Mouse (Mus musculus): Measurements from ENCODE around the gene Tmem119. TPM values are rescaled to one million over a fixed set of nuclear protein-coding genes. Genes with fewer than 3 reads are reported as not detected.

The Tmem119 gene
- polyA plus RNA-seq, 1 experiment from 2014 or later, result 4.0 TPM

DNA sequence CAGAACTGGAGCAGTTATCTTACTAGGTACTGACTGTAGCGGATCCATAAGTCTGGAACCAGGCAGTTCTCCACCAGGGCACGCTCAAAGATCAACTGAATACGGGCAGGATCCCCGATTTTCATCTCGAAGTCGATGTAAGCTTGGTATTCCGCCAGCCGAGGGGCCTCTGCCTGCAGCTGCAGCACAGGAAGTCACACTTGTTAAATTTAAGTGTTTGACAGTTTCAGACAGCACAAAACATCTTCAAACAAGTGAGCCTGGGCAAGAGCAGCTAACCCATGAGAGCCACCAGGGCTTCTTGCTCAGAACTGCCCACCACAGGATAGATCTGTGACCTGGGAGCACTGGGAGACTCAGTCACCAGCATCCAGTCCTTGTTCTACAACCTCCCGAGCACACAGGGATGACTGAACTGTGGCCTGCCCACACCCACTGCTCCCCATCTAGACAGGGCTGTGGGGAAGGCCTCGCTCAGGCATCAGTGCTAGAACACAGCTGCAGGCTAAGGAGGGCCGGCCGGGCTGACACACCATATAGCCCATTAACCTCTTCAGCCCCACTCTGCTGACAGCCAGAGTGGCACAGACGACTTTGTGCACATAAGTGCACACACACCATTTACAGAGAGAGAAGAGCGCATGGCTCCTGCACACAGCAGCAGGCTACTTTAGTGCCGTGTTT is 44.8 kb downstream of the Tmem119 start:
- Histone ChIP-seq H3K9ac (no peak overlapping the region), H3K36me3 (replicated peaks) (peaks cover 100% of the 10 kb centered on the region)

DNA sequence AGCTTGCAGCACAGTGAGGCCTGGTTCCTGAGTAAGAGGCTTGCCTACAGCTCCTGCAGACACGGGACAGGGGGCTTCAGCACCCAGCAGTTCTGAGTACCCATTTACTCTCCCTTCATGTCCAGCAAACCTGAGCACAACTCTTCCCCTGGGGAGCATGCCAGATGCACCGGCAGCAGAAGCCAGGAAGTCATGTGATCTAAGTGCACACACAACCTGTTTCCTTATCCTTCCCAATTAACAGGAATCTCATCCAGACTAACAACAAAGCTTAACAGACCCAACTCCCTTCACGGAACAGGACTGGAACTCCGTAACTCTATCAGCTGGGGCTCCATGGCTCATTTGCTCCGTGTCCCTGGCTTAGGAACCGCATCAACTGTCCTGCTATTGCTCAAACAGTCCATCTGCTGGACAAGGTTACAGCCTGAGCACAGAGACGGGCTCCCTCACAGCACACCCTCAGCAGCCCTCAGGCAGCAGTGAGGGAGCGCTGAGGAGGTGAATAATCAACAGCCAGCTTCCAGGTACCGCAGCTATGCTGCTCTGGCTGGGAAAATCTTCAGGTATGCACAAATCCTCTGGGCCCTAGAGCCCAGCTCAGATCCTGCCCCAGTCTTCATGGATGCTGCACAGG is 48.7 kb downstream of the Tmem119 start:
- H3K9me3 ChIP-seq (replicated peaks), result no peaks in the 10 kb centered on the region
- no peaks in the 10 kb centered on the region for H3K4me1 ChIP-seq (replicated peaks)
- 81% methylated on average over 9 of the region's 9 CpGs for WGBS (ENCODE audit: insufficient replicate concordance)
- peaks cover 100% of the 10 kb centered on the region for H3K36me3 ChIP-seq (replicated peaks)
- no peaks in the 10 kb centered on the region for H3K27me3 ChIP-seq
- no peak overlapping the region for H3K27ac ChIP-seq (replicated peaks)
- no peak overlapping the region for H3K9ac ChIP-seq
- no peak overlapping the region for H3K4me2 ChIP-seq
- H3K4me3 ChIP-seq (replicated peaks), result no peak overlapping the region
- no peak for ATAC-seq (ENCODE audit: insufficient read depth)

More for the DNA sequence above, 44.8 kb downstream of the Tmem119 start:
- 82% methylated on average over 15 of the region's 15 CpGs for WGBS (ENCODE audit: insufficient replicate concordance)
- no peaks in the 10 kb centered on the region for H3K27me3 ChIP-seq
- H3K4me2 ChIP-seq, result no peak overlapping the region
- no peaks in the 10 kb centered on the region for H3K4me1 ChIP-seq (replicated peaks)
- H3K27ac ChIP-seq (replicated peaks), result no peak overlapping the region
- ATAC-seq (ENCODE audit: insufficient read depth), result no peak
- H3K9me3 ChIP-seq (replicated peaks), result no peaks in the 10 kb centered on the region
- H3K4me3 ChIP-seq (replicated peaks), result no peak overlapping the region

DNA sequence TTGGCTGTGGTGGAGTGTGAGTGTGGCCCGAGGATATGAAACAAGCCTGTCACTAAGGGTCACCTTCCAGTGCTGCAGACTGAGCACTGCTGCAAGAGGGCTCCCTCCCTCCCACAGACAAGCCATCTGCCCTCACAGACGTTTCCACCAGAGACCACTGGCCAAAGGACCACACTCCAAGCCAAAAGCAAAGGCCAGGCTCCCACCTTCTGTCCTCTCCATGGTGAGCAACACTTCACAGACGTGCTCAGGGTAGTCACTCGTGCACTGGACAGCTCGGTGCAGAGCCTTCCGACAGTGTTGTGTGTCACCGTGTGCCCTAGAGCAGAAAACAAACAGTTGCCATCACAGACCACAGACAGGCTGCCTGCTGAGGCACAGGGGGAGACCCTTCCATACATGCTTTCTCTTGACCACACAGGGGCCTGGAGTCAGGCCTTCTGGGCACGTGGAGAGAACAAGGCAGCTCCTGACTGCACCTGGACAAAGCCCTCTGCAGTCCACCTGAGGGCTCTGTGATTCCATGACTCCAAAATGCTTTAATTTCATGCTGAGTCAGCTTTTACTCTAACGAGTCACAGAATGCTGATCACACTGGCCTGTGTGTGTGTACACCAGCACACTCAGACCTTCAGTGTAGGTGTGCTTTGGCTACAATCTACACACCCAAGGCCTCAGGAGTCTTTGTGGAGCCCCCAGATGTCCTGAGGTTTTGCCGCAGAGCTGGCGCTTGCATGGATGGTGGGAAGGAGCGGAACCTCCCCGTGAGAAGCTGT is 51.6 kb downstream of the Tmem119 start:
- Histone ChIP-seq H3K4me3 (replicated peaks) (no peak overlapping the region), H3K27me3 (no peaks in the 10 kb centered on the region), H3K9me3 (replicated peaks) (no peaks in the 10 kb centered on the region), H3K36me3 (replicated peaks) (peaks cover 100% of the 10 kb centered on the region), H3K4me2 (no peak overlapping the region), H3K4me1 (replicated peaks) (no peaks in the 10 kb centered on the region), H3K27ac (replicated peaks) (no peak overlapping the region), H3K9ac (no peak overlapping the region)
- no peak for ATAC-seq (ENCODE audit: insufficient read depth)
- WGBS (ENCODE audit: insufficient replicate concordance), result 84% methylated on average over 13 of the region's 13 CpGs

DNA sequence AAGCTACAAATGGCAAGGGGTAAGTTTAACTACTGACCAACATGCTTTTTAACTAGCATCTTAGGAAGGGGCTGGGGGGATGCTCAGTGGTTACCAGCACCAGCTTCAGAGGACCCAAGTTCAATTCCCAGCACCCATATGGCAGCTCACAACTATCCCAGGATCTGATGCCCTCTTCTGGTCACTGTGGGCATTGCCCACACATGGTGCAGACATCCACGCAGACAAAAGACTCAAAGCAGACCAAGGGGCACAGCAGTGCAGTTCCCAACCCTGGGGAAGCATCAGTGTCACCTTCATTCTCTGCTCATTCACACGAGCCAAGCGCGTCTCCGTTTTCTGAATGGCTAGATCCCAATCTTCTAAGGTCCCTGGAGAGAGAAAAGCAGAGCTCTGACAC is 52.7 kb downstream of the Tmem119 start:
- H3K36me3 ChIP-seq (replicated peaks), result peaks cover 100% of the 10 kb centered on the region
- H3K9ac ChIP-seq, result no peak overlapping the region
- 89% methylated on average over 5 of the region's 5 CpGs for WGBS (ENCODE audit: insufficient replicate concordance)
- H3K27ac ChIP-seq (replicated peaks), result no peak overlapping the region
- H3K27me3 ChIP-seq, result no peaks in the 10 kb centered on the region
- H3K4me3 ChIP-seq (replicated peaks), result no peak overlapping the region
- no peak for ATAC-seq (ENCODE audit: insufficient read depth)
- no peaks in the 10 kb centered on the region for H3K9me3 ChIP-seq (replicated peaks)
- no peak overlapping the region for H3K4me2 ChIP-seq
- H3K4me1 ChIP-seq (replicated peaks), result no peaks in the 10 kb centered on the region

Other genes with a start within 250 kb of the Tmem119 start
- gene Cmklr1, start 150.1 kb downstream of the Tmem119 start, polyA plus RNA-seq (2015; fragmentation: Nextera tagmentation; extraction: Ambion mirVana), result 1.7 and 1.9 TPM in 2 replicates
- not detected in 2 replicates for gene 1700069L16Rik, start 75.7 kb downstream of the Tmem119 start, polyA plus RNA-seq (2015; fragmentation: Nextera tagmentation; extraction: Ambion mirVana)
- 2.6 and 2.8 TPM in 2 replicates for gene Ficd, start 64.7 kb downstream of the Tmem119 start, polyA plus RNA-seq (2015; fragmentation: Nextera tagmentation; extraction: Ambion mirVana)
- 17.5 and 20.7 TPM in 2 replicates for gene Sart3, start 28.0 kb downstream of the Tmem119 start, polyA plus RNA-seq (2015; fragmentation: Nextera tagmentation; extraction: Ambion mirVana)
- gene Iscu, start 27.8 kb downstream of the Tmem119 start, polyA plus RNA-seq (2015; fragmentation: Nextera tagmentation; extraction: Ambion mirVana), result 79.1 and 85.3 TPM in 2 replicates
- gene Selplg, start 32.1 kb upstream of the Tmem119 start, polyA plus RNA-seq (2015; fragmentation: Nextera tagmentation; extraction: Ambion mirVana), result 13.2 and 15.3 TPM in 2 replicates
- gene Coro1c, start 108.2 kb upstream of the Tmem119 start, polyA plus RNA-seq (2015; fragmentation: Nextera tagmentation; extraction: Ambion mirVana), result 38.6 and 43.4 TPM in 2 replicates
- gene Ssh1, start 193.4 kb upstream of the Tmem119 start, polyA plus RNA-seq (2015; fragmentation: Nextera tagmentation; extraction: Ambion mirVana), result 6.6 and 7.4 TPM in 2 replicates
- gene Dao, start 203.2 kb upstream of the Tmem119 start, polyA plus RNA-seq (2015; fragmentation: Nextera tagmentation; extraction: Ambion mirVana), result not detected in 2 replicates

Measured in liver, embryonic 15.5 days (tissue).